Mouse (Mus musculus): ENCODE measurements around the gene Cd82.

DNA sequence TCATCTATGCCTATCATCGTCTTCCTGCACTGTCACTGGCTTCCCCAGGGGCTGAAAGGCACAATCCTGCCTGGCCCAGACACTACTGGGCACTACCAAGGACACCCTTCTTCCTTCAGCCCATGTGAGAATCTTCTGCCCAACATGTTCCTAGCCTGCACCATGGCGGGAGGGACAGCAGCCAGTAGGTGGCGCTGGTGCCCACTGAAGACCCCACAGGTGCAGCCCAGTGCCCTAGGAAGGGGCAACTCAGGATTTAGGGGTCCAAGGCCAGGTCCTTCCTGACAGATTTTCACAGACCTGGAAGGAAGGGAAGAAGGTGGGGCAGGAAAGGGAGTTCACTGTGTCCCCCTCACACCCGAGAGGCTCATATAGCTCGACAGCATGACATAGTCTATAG is 47.7 kb downstream of the Cd82 start:
- TF ChIP-seq FLI1 (IDR thresholded peaks at IDR 0.05; ENCODE audit: low read length) = no peak
- TF ChIP-seq GATA1 (IDR thresholded peaks at IDR 0.05; ENCODE audit: borderline replicate concordance, low read length) = no peak
